Mouse (Mus musculus): ENCODE measurements around the gene Bex1. TPM values are rescaled to one million over a fixed set of nuclear protein-coding genes. Genes with fewer than 3 reads are reported as not detected.
"Not testable (repeated sequence)": the region's sequence is repeated elsewhere in the genome, so short reads cannot be mapped to it uniquely, and the experiment has no call there.

The Bex1 gene
- 846 and 903 TPM in 2 replicates for polyA plus RNA-seq (2011; ENCODE audit: insufficient read depth, insufficient read length, low read depth, missing spikeins)

- Histone ChIP-seq H3K4me3 (ENCODE audit: low read depth, low read length) (peak within 1 kb of the TSS; percentile 97), H3K27ac (ENCODE audit: insufficient read depth, low read length) (peak within 1 kb of the TSS; percentile 85), H3K9ac (ENCODE audit: low read depth, poor library complexity, severe bottlenecking) (peak within 1 kb of the TSS; percentile 87)
- H3K4me1 ChIP-seq (ENCODE audit: control insufficient read depth, insufficient read depth, low read length); H3K9me3 ChIP-seq (replicated peaks; ENCODE audit: control insufficient read depth, insufficient read depth, low read length, poor library complexity, severe bottlenecking); H3K27me3 ChIP-seq (ENCODE audit: control insufficient read depth, insufficient read depth, low read length, poor library complexity, severe bottlenecking); H3K36me3 ChIP-seq (ENCODE audit: control insufficient read depth, insufficient read depth, low read length, poor library complexity, severe bottlenecking): not testable (repeated sequence)
These were observed at the start of gene Bex1, which contains the start of gene Tceal7 for GRCm38 (mm10) chrX:136214729-136215677. TSS of gene Bex1 (minus strand) at chrX:136215513. TSS of gene Tceal7 (plus strand) at chrX:136214779.

GRCm38 (mm10) chrX:136252023-136252729 is 36.9 kb upstream of the Bex1 start:
- Histone ChIP-seq H3K9me3 (replicated peaks; ENCODE audit: control insufficient read depth, insufficient read depth, low read length, poor library complexity, severe bottlenecking) (no peaks in the 10 kb centered on the region), H3K27me3 (ENCODE audit: control insufficient read depth, insufficient read depth, low read length, poor library complexity, severe bottlenecking) (no peaks in the 10 kb centered on the region), H3K4me3 (ENCODE audit: low read depth, low read length) (no peak overlapping the region), H3K36me3 (ENCODE audit: control insufficient read depth, insufficient read depth, low read length, poor library complexity, severe bottlenecking) (peaks cover 10% of the 10 kb centered on the region), H3K27ac (ENCODE audit: insufficient read depth, low read length) (no peak overlapping the region), H3K4me1 (ENCODE audit: control insufficient read depth, insufficient read depth, low read length) (no peaks in the 10 kb centered on the region), H3K9ac (ENCODE audit: low read depth, poor library complexity, severe bottlenecking) (no peak overlapping the region)
- no peak for TF ChIP-seq POLR2A (IDR thresholded peaks at IDR 0.05; ENCODE audit: insufficient read depth, low read length)
- no peak for TF ChIP-seq CTCF (IDR thresholded peaks at IDR 0.05; ENCODE audit: low read depth, low read length)
- TF ChIP-seq EP300 (IDR thresholded peaks at IDR 0.05; ENCODE audit: insufficient read depth, low read depth, low read length): no peak

- Histone ChIP-seq H3K4me1 (ENCODE audit: control insufficient read depth, insufficient read depth, low read length) (no peaks in the 10 kb centered on the region), H3K9me3 (replicated peaks; ENCODE audit: control insufficient read depth, insufficient read depth, low read length, poor library complexity, severe bottlenecking) (no peaks in the 10 kb centered on the region), H3K9ac (ENCODE audit: low read depth, poor library complexity, severe bottlenecking) (no peak overlapping the region), H3K36me3 (ENCODE audit: control insufficient read depth, insufficient read depth, low read length, poor library complexity, severe bottlenecking) (peaks cover 15% of the 10 kb centered on the region), H3K27ac (ENCODE audit: insufficient read depth, low read length) (no peak overlapping the region), H3K4me3 (ENCODE audit: low read depth, low read length) (no peak overlapping the region), H3K27me3 (ENCODE audit: control insufficient read depth, insufficient read depth, low read length, poor library complexity, severe bottlenecking) (no peaks in the 10 kb centered on the region)
- TF ChIP-seq CTCF (IDR thresholded peaks at IDR 0.05; ENCODE audit: low read depth, low read length) (no peak), POLR2A (IDR thresholded peaks at IDR 0.05; ENCODE audit: insufficient read depth, low read length) (no peak), EP300 (IDR thresholded peaks at IDR 0.05; ENCODE audit: insufficient read depth, low read depth, low read length) (no peak)
These were observed 34.4 kb upstream of the Bex1 start for GRCm38 (mm10) chrX:136249671-136250070.

GRCm38 (mm10) chrX:136248811-136249210 is 33.5 kb upstream of the Bex1 start:
- no peaks in the 10 kb centered on the region for H3K27me3 ChIP-seq (ENCODE audit: control insufficient read depth, insufficient read depth, low read length, poor library complexity, severe bottlenecking)
- TF ChIP-seq EP300 (IDR thresholded peaks at IDR 0.05; ENCODE audit: insufficient read depth, low read depth, low read length) (no peak), CTCF (IDR thresholded peaks at IDR 0.05; ENCODE audit: low read depth, low read length) (no peak), POLR2A (IDR thresholded peaks at IDR 0.05; ENCODE audit: insufficient read depth, low read length) (no peak)
- no peak overlapping the region for H3K4me3 ChIP-seq (ENCODE audit: low read depth, low read length)
- H3K36me3 ChIP-seq (ENCODE audit: control insufficient read depth, insufficient read depth, low read length, poor library complexity, severe bottlenecking): peaks cover 15% of the 10 kb centered on the region
- H3K4me1 ChIP-seq (ENCODE audit: control insufficient read depth, insufficient read depth, low read length): no peaks in the 10 kb centered on the region
- no peak overlapping the region for H3K9ac ChIP-seq (ENCODE audit: low read depth, poor library complexity, severe bottlenecking)
- no peak overlapping the region for H3K27ac ChIP-seq (ENCODE audit: insufficient read depth, low read length)
- H3K9me3 ChIP-seq (replicated peaks; ENCODE audit: control insufficient read depth, insufficient read depth, low read length, poor library complexity, severe bottlenecking): no peaks in the 10 kb centered on the region

- Histone ChIP-seq H3K4me3 (ENCODE audit: low read depth, low read length) (peak overlapping the region; percentile 79), H3K27ac (ENCODE audit: insufficient read depth, low read length) (peak overlapping the region; percentile 69), H3K4me1 (ENCODE audit: control insufficient read depth, insufficient read depth, low read length) (no peaks in the 10 kb centered on the region), H3K9ac (ENCODE audit: low read depth, poor library complexity, severe bottlenecking) (peak overlapping the region; percentile 90), H3K9me3 (replicated peaks; ENCODE audit: control insufficient read depth, insufficient read depth, low read length, poor library complexity, severe bottlenecking) (no peaks in the 10 kb centered on the region), H3K36me3 (ENCODE audit: control insufficient read depth, insufficient read depth, low read length, poor library complexity, severe bottlenecking) (peaks cover 15% of the 10 kb centered on the region), H3K27me3 (ENCODE audit: control insufficient read depth, insufficient read depth, low read length, poor library complexity, severe bottlenecking) (no peaks in the 10 kb centered on the region)
- TF ChIP-seq POLR2A (IDR thresholded peaks at IDR 0.05; ENCODE audit: insufficient read depth, low read length): no peak
- no peak for TF ChIP-seq CTCF (IDR thresholded peaks at IDR 0.05; ENCODE audit: low read depth, low read length)
- TF ChIP-seq EP300 (IDR thresholded peaks at IDR 0.05; ENCODE audit: insufficient read depth, low read depth, low read length): no peak
These were observed 30.3 kb upstream of the Bex1 start for GRCm38 (mm10) chrX:136245521-136246071.

Data from ES-Bruce4 (cell line).